Mouse (Mus musculus): ENCODE data around the gene Fgfr2.

Fgfr2 gene

DNA sequence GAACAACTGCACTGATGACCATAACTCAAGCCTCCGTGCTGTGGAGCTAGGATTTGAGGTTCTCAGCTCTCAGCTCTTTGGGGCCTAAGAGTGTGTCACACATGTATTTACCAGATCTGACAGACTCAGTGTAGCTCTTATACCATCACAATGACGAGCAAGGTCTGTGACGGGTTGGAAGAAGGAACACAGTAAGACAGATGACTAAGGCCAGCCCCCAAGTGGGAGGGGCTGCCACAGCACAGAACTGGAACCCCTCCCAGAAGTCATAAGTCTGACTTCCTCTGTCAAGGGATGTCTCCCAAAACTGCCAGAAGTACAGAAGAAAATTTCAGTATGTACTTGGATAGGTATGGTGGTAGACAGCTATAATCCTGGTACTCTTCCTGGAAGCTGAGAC, 319.2 kb downstream of the Fgfr2 start:
- DNase-seq (ENCODE audit: low read depth, low spot score), result no peak

DNA sequence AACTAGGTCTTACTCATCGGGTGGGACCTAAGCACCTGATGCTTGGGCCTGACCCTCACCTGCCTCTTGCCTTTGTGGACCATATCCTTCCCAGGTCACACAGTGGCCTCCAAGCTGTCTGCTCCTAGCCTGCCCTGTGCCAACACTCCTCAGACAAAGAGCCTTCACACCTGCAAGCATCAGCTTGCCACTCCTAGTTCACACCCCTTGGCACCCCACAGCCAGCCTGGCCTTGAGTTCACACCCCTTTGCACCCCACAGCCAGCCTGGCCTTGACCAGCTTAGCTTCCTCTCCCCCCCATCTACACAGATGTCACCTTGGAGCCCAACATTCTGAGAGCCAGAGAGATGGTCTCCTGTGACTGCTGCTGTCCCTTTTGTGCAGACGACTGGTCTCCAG, 319.8 kb downstream of the Fgfr2 start:
- no peak for DNase-seq (ENCODE audit: low read depth, low spot score)

DNA sequence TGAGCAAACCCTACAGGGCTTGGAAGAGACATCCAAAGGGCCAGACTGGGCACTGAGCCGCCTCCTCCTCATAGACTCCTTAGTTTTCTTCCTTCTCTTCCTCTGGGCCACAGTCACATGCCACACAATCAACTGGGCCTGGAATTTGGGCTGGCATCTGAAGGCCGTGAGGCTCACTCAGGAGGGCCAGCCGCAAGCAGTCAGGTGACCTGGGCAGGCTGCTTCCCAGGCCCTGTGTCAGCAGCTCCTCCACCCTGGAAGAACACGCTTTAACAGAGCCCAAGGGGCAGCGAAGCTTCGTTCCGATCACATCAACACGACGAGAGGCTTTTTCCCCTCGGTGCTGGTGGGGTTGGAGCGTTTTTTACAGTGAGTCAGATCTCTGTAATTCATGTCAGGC, 320.5 kb downstream of the Fgfr2 start:
- no peak for DNase-seq (ENCODE audit: low read depth, low spot score)

DNA sequence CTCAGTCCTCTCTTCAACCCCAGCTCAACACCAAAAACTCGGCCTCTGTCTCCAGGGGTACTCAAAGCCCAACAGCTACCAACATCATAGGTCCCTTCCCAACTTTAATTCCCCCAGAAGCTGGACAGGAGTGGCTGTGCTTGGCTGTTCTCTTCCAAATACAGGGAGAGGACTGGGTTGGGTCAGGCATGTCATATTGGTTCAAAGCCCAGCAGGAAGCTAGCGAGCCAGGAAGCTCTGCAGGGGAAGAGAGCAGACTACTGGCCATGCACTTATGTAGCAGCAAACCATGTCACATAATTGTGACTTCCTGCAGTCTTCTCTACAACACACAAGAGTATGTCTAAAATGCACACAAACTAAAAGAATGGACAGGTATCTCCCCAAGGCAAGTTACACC, 321.1 kb downstream of the Fgfr2 start:
- DNase-seq (ENCODE audit: low read depth, low spot score), result no peak

DNA sequence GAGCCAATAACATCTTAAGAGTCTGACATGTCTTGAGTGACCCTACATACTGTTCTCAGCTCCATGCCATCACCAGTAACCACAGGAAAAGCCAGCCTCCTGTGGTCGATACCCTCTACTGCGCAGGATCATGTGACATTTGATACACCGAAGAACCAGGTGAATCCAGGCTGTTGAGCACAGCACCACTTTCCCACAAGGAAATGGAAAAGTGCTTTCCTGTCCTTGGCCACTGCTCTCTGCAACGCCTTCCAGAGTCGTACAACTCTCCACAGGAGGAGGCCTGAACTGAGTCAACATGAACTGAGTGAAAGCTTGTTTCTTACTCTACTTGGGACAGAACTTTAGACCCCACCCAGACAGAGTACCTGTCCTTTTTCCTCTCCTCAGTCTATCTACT, 321.6 kb downstream of the Fgfr2 start:
- DNase-seq (ENCODE audit: low read depth, low spot score), result no peak

DNA sequence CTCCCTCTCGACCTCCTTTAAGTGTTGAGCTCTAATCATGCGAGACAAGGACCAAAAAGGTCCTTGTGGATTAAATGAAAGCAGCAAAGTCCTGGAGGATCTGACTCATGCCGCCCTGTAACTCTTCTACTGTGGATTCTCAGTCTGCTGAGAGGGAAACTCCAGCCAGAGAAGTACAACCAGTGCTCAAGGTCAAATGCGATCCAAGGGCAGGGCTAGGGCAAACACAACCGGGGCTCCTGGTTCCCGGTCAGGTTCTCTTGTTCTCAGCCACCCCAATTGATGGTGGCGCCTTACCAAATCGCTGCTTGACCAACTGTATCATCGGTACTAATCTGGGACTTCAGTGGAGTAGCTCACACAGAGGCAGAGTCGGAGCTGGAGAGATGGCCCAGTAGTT, 322.3 kb downstream of the Fgfr2 start:
- no peak for DNase-seq (ENCODE audit: low read depth, low spot score)

DNA sequence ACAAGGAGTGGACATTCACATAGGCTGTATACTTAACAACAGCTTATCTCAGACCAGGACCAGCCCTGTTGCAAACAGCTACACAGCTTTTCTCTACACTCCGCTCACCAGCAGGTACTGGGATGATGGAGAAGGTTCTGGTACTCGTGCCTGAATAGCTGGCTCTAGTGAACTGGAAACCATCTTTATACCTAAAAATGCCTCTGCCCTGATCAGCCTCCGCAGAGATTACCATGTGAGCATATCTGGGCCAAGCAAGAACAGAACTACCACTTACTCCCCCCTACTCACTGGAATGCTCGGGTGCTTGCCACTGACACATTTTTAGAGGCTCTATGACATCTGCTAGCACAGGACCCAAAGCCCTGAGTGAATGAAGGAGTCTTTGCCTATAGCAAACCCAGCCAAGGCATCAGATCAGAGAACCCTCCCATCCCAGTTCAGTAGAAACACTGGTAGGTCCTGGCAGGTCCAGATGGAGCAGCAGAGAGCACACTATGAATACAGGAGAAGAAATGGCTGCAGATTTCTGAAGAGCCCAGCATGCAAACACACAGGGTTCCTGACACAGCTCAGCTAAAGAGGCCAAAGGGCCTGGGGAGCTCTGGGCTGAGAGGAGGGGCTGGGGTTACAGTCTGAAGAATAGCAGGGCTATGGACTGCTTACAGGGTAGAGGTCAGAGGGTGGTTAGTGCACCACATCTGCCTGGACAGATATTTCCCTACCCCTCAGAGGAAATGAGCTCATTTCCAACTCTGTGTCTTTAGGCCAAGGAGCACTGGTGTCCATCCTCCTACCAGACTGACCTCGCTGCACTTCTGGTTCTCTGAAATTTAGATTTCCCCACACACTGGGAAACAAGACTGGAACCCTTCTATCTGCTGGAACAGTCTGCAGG, 323.8 kb downstream of the Fgfr2 start:
- DNase-seq (ENCODE audit: low read depth, low spot score), result no peak

DNA sequence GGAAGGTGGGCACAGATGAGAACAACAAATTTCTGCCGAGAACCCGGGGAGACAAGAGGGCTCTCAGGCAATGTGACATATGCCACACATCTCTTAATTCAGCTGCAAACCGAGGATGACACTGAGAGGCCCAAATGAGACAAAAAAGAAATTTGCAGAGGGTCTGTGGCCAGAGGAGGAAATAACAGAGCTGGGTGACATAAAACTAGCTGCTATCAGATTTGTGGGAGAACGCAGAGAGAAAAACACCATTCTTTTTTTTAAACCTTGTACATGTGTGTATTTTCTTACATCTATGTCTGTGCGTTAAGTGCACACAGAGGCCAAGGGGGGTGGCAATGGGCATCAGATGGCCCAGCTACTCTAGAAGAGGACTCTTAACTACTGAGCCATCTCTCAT, 328.0 kb downstream of the Fgfr2 start:
- DNase-seq (ENCODE audit: low read depth, low spot score), result no peak

DNA sequence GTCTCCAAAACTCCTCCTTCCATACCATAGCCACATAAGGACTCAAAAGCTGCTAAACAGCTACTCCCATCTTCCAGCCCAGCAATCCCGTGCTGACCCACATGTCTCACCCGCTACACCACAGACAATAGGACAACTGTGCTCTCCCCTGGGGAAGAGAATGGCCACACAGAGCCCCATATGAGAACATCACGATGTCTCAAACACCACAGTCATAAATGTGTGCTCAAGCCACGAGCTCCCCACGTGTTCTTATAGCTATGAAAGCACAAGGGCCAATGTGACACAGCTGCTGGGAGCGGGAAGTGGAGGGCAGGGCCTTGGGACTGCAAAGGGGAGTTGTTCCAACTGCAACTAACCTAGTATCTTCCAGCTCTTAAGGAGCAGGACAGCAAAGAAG, 329.7 kb downstream of the Fgfr2 start:
- DNase-seq (ENCODE audit: low read depth, low spot score), result no peak

DNA sequence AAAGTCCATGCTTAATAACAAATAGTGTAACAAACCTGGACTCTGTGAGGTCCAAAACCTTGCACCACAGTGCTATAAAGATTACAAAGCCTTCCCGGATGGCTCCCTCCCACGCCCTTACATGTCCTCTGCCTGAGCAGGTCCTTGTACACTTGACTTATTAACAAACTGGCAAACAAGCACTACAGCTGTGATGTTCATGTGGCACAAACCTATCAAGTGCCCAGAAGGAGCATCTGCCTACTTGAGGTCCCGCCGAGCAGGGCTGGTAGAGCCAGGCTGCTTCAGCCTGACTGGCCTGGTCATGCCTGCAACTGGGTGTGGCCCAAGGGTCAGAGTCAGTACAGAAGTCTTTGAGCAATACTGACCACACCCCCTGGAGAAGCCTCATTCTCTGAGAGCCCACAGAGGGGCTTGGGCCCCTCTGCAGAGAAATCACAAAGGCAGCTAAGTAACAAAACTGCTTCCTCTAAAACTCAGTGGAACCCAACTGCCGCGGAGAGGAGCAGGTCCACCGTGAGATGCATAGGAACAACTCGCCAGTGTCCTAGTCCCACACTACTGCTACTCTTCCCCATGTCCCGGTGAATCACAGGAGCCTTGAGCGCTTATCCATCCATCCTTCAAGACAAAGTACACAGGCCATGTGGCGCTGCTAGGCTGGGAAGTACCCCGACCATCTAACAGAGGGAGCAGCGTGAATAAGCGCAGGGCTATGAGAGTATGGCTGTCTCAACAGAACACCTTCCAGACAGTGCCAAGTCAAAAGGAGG, 332.5 kb downstream of the Fgfr2 start:
- DNase-seq (ENCODE audit: low read depth, low spot score), result no peak

DNA sequence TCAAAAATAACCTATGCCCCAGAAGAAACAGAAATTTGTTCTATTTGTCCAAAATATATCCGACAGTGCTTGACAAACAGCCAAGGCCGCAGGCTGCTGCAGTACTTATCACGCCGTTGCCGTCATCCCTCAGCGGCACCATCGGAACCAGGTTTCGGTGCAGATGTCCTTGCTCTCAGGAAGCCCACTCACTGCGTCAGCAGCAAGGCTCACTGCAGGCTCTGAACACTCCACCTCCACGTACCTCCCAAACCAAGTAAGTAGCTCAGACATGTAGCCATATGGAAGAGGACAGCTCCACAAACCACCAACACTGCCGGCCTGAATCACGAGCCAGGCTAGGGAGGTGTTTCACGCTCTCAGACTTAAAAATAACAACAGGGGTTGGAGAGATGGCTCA, 334.3 kb downstream of the Fgfr2 start:
- DNase-seq (ENCODE audit: low read depth, low spot score), result no peak

DNA sequence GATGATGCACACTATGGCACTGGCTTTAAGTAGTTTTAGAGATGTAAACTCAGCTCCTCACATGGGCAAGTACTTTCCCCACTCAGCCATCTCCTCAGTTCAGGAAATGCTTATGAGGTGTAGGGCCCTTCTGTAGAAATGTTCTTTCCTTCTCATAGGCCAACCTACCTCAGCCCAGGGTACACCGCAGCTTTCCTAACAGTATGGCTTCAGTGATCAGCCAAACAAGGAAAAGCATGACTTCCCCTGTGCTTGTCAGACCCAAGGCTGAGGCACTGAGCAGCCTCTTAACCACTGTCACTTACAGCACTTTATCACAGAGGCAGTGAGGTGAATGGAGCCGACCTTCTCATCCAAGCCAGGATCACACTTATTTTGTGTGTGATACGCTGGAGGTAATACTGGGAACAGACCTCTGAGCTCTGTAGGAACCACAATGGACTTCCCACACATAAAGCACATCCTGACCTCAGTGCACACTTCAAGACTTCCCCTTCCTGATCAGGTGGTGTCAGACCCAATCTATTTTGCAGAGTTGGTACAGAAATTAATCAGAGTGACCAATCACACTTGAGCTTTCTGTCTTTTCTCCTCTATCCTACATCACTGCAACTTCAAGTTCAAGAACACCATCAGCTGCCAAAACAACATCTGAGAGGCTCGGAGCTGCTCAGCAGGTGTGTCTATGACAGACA, 335.5 kb downstream of the Fgfr2 start:
- DNase-seq (ENCODE audit: low read depth, low spot score), result no peak

DNA sequence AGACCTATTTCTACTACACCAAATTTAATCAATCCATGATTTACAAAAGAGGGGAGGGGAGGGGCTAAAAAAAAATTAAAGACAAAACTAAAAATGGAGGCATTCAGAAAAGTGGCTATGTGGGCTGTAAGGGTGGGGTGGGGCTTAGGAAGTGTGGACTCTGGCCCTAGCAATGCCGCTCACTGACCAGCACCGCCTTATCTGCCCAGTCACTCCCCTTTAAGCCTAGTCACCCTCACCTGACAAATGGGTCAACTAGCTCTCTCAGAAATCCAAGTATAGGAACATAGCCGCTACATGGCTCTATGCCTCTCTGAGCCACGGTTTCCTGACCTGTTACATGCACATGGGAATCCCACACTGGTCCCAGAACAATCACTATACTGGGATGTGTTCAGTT, 336.1 kb downstream of the Fgfr2 start:
- DNase-seq (ENCODE audit: low read depth, low spot score), result no peak

DNA sequence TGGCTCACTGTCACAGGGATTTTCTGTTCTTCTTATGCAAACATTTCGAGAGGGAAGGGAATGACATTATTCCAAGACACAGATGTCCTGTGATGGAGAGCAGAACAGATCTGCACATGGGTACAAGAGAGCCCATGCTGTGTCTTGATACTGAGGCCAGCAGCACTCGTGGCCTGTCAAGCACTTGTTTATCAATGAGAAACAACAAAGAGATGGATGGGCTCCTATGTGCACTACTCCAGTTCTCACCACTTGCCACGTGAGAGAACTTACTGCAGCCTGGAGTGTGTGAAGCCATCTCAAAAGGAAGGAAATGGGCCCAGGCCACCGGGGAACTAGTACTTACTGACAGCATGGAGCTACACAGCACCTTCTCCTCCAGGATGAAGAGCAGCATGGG, 336.6 kb downstream of the Fgfr2 start:
- no peak for DNase-seq (ENCODE audit: low read depth, low spot score)

DNA sequence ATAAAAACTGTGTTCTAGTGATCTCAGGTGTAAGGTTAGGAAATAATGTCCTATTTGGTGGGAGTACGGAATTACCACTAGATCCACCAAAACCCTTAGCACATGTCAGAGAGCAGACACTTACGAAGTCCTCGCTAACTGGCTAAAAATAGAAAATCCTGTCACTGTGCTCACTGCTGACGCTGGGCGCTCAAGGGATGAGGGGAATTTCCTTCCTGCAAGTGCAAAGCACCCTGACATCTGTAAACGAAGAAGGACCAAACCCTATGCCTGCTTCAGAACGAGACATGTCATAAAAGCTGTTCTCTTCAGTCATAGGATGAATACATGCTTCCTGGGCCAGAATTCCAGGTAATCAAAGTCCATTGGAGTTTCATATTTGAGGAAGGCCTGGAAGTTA, 337.1 kb downstream of the Fgfr2 start:
- DNase-seq (ENCODE audit: low read depth, low spot score), result no peak

DNA sequence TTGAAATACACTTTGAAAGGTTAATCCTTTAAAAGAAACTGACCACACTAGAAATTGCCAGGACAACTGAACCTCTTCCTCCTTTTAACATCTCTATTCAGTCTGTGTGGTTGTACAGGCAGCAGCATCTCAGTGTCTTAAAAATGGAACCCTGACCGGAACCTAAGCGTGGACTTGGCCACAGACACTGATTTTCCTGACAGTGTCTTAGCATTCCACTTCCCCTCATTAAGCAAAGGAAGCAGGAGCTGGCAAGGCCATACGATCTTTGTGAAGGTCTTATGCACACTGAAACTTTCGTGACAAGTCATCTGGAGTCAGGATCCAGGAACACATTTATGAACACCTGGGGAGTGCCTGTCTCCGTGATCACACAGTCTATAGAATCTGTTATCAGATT, 339.0 kb downstream of the Fgfr2 start:
- DNase-seq (ENCODE audit: low read depth, low spot score), result no peak

DNA sequence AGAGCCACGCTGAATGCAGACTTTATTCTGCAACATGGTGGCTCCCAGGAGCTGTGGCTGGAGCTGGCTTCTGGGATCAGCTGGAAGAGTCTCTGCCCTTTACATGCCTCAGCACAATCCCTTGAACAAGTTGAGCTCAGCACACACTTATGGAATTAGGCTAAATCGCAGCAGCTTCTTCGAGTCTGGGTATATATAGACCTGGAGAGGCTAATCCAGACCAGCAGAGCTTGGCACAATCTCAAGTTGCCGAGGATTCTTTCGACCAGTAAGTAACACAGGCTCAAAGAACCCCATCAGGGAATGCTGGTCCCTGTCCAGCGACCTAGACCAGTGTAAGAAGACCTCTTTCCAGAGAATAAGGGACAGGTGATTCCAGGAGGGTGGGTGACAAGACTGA, 341.3 kb downstream of the Fgfr2 start:
- DNase-seq (ENCODE audit: low read depth, low spot score), result no peak

DNA sequence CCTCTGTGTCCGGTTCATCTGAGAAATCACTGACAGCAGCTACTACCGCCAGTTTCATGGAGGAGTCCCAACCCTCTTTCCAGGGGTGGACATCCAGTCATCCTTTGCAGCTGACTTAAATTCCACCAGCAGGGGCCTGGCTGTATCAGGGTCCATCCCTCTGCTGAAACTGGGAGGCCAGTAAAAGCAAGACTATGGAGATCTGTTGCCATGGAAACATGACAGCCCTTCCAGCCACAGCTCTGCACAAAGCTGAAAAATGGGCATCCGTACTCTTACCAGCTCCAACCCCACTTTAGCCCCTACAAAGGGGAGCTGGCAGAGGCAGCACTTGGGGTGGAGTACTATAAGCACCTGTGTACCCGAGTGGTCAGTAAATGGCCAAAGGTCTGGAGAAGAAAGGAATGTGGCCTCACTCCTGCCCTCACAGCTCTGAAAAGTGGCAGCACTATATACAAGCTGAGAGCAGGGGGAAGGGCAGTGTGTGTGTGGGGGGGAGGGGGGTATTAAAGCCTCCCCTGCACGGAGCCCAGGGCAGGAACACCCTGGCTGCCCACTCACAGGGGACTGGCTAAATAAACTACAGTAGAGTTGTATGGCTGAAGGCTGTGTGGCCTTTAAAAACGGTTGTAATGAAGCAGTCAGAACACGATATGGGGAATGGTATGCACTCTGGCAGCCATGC, 341.9 kb downstream of the Fgfr2 start:
- DNase-seq (ENCODE audit: low read depth, low spot score), result no peak

DNA sequence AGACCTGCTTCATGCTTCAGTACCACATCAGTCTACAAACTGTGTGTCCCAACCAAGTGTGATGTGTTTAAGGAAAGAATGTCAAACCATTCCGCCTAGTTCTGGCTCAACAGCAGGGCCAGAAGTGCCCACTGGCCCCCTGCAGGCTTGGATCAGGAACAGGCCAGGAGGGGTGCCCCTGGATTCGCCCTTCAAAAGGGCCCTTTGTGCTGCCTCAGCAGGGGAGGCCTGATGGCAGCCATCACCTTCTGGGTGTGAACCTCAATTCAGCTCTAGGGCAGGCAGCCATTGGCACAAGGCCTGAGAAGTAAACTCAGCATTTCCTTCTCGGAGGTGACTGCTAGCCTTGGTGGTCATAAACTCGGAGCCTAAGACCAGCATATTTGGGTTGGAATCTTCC, 342.5 kb downstream of the Fgfr2 start:
- no peak for DNase-seq (ENCODE audit: low read depth, low spot score)

DNA sequence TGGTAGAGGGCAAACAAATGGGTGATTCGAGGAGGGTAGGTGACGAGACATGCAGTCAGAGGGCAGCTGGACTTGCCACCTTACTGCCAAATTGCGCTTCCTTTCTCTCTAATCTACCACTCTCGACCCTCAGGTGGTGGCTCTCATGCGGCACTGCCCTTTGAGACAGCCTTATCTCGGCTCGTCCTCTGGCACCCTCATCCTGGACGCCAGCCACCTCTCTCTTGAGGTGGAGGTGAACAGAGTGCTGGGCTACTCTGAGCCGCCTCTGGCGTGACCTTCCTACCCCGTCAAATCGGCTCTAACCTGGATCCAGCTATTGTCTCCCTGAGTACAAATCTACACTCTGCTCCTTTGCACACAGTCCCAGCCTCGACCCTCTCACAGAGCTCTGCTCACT, 344.5 kb downstream of the Fgfr2 start:
- DNase-seq (ENCODE audit: low read depth, low spot score), result no peak

DNA sequence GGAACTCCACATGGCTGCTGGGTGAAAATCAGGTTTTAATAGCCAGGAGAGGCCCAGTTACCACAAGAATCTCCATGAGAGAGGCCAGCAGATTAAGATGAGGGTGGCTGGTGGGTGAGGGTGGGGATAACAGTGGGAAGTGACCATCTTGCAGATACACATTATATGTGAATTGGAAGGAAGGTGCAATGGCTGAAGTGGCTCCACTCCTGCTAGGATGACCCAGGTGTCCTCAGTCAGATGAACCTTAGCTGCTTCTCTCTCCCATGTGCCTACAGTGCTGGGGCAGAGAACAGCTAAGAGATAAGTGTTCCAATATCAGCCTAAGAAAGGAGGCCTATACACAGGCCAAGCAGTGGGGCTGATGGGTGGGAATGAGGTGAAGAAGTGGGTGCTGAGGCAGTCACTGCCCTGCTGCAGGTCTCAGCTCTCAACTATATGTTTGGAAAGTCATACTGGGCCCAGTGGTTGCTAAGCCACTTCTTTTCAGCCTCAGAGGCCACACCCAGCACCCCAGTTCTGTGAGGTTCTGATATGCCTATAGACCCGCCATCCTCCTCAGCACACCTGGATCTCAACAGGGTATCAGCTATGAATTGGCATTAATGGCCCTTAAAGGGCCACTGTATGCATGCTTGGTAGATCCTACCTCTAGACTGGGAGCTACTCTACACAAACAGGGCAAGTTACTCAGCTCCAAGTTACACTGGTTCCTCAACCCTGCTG, 345.3 kb downstream of the Fgfr2 start:
- no peak for DNase-seq (ENCODE audit: low read depth, low spot score)
